Mouse (Mus musculus): ENCODE measurements around the gene Cspg4. TPM values are rescaled to one million over a fixed set of nuclear protein-coding genes. Genes with fewer than 3 reads are reported as not detected.
A peak's percentile ranks its signal among the peaks of the same experiment; 100 is the strongest.

Cspg4 gene
- polyA plus RNA-seq, 1 experiment from 2014 or later = 23.9 TPM

DNA sequence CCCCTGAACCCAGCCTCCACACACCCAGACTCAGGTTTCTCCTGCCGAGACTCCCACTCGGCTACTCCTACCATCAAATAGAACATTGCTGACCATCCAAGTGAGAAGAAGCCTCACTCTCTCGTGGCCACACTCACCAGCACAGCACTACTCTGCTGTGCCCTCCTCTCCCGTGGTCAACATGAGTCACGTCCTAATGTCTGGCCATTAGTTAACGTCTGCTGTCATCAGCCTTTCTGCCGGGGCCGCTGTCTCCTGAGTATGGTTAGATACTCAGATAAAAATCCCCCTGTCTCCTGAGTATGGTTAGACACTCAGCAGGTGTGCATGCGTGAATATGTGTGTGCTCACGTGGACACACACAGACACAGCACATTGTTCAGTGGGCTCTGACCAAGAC, 5.9 kb downstream of the Cspg4 start:
- Histone ChIP-seq H3K9ac (ENCODE audit: low read length) (0 out of 2 replicates have a peak overlapping the region, but pooled peaks have one; percentile 22), H3K4me3 (ENCODE audit: low read length) (no peak overlapping the region), H3K9me3 (ENCODE audit: control insufficient read depth, low read length) (no peaks in the 10 kb centered on the region), H3K36me3 (ENCODE audit: control insufficient read depth, insufficient read depth, low read length) (no peaks in the 10 kb centered on the region), H3K4me2 (ENCODE audit: low read depth, low read length) (no peak overlapping the region), H3K27ac (ENCODE audit: low read length) (0 out of 2 replicates have a peak overlapping the region, but pooled peaks have one; percentile 3), H3K27me3 (ENCODE audit: control insufficient read depth, insufficient read depth, low read depth, low read length) (no peaks in the 10 kb centered on the region), H3K4me1 (replicated peaks; ENCODE audit: control insufficient read depth, insufficient read depth, low read length) (peaks cover 43% of the 10 kb centered on the region)
- no peak for ATAC-seq (ENCODE audit: low read depth)
- 48% methylated on average over 10 of the region's 10 CpGs for WGBS

DNA sequence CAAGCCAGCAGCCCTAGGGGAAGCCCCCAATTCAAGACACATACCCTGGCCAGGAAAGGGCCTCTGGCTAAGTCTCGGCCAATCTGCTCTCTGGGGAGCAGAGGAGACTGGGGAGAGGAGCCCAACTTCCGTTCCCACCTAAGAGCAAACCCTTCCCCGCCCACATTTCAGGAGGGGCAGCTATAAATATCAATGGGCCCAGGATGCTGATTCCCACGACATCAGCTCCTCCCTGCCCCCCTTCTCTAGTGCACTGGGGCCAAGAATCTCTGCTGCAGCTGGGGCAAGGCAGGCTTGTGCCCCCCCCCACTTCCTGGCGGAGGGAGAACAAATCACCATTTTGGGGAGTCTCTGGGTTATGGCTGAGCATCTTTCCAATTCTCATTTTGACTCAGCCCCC, 6.4 kb downstream of the Cspg4 start:
- ATAC-seq (ENCODE audit: low read depth) = peak; percentile 34
- H3K27me3 ChIP-seq (ENCODE audit: control insufficient read depth, insufficient read depth, low read depth, low read length) = no peaks in the 10 kb centered on the region
- H3K4me2 ChIP-seq (ENCODE audit: low read depth, low read length) = no peak overlapping the region
- 0 out of 2 replicates have a peak overlapping the region, but pooled peaks have one; percentile 3 for H3K27ac ChIP-seq (ENCODE audit: low read length)
- H3K4me3 ChIP-seq (ENCODE audit: low read length) = no peak overlapping the region
- WGBS = 40% methylated on average over 5 of the region's 5 CpGs
- no peaks in the 10 kb centered on the region for H3K36me3 ChIP-seq (ENCODE audit: control insufficient read depth, insufficient read depth, low read length)
- H3K4me1 ChIP-seq (replicated peaks; ENCODE audit: control insufficient read depth, insufficient read depth, low read length) = peaks cover 39% of the 10 kb centered on the region
- peak overlapping the region; percentile 22; the same call in 1 of the 2 replicates for H3K9ac ChIP-seq (ENCODE audit: low read length)
- H3K9me3 ChIP-seq (ENCODE audit: control insufficient read depth, low read length) = no peaks in the 10 kb centered on the region

- ATAC-seq (ENCODE audit: low read depth) = no peak
- WGBS = 74% methylated on average over 5 of the region's 5 CpGs
- Histone ChIP-seq H3K4me2 (ENCODE audit: low read depth, low read length) (no peak overlapping the region), H3K4me1 (replicated peaks; ENCODE audit: control insufficient read depth, insufficient read depth, low read length) (peaks cover 37% of the 10 kb centered on the region), H3K27me3 (ENCODE audit: control insufficient read depth, insufficient read depth, low read depth, low read length) (no peaks in the 10 kb centered on the region), H3K9ac (ENCODE audit: low read length) (no peak overlapping the region), H3K36me3 (ENCODE audit: control insufficient read depth, insufficient read depth, low read length) (no peaks in the 10 kb centered on the region), H3K27ac (ENCODE audit: low read length) (no peak overlapping the region), H3K9me3 (ENCODE audit: control insufficient read depth, low read length) (no peaks in the 10 kb centered on the region), H3K4me3 (ENCODE audit: low read length) (no peak overlapping the region)
Measured at GRCm38 (mm10) chr9:56872105-56872903, 7.5 kb downstream of the Cspg4 start.

DNA sequence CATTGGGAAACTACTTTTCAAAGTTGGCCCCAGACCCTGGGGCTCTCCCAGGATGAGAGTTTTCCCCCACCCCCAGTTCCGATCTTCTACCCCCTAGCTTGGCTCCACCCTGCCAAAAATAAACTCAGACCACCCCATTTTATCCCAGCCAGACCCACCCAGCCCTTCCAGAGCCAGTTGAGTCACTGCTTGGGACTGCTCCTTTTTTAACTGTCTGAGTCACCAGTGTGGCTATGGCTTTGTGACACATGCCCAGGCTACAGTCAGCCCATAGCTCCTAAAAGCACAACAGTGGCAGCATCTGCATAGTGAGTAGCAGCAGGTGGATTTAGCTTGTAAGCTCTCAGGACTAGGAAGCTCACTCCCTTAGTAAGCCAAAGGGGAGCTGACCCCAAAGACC, 8.3 kb downstream of the Cspg4 start:
- Histone ChIP-seq H3K4me3 (ENCODE audit: low read length) (no peak overlapping the region), H3K9me3 (ENCODE audit: control insufficient read depth, low read length) (no peaks in the 10 kb centered on the region), H3K9ac (ENCODE audit: low read length) (no peak overlapping the region), H3K4me1 (replicated peaks; ENCODE audit: control insufficient read depth, insufficient read depth, low read length) (peaks cover 29% of the 10 kb centered on the region), H3K27me3 (ENCODE audit: control insufficient read depth, insufficient read depth, low read depth, low read length) (no peaks in the 10 kb centered on the region), H3K4me2 (ENCODE audit: low read depth, low read length) (no peak overlapping the region), H3K36me3 (ENCODE audit: control insufficient read depth, insufficient read depth, low read length) (no peaks in the 10 kb centered on the region), H3K27ac (ENCODE audit: low read length) (0 out of 2 replicates have a peak overlapping the region, but pooled peaks have one; percentile 10)
- no peak for ATAC-seq (ENCODE audit: low read depth)
- WGBS = 72% methylated on average over 1 of the region's 1 CpGs

DNA sequence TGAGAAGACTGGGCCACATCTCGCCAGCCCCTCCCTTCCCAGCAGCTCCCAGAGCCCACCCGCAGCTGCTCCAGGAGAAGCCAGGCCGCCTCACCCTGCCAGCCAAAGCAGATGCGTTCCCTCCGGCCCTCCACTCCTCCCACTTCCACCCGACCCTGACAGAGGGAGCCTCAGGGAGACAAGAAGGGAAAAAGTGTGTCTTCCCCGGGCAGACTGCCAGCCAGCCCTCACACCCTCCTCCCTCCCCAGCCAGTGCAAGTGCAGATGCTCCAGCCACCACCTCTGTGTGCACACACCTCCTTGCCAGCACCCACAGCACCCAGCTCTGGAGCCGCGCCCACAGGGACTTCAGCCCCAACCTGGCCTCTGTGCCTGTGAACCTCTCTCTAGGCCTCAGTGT, 12.0 kb downstream of the Cspg4 start:
- Histone ChIP-seq H3K36me3 (ENCODE audit: control insufficient read depth, insufficient read depth, low read length) (no peaks in the 10 kb centered on the region), H3K9me3 (ENCODE audit: control insufficient read depth, low read length) (no peaks in the 10 kb centered on the region), H3K27me3 (ENCODE audit: control insufficient read depth, insufficient read depth, low read depth, low read length) (no peaks in the 10 kb centered on the region), H3K27ac (ENCODE audit: low read length) (no peak overlapping the region), H3K4me3 (ENCODE audit: low read length) (no peak overlapping the region), H3K4me2 (ENCODE audit: low read depth, low read length) (no peak overlapping the region), H3K9ac (ENCODE audit: low read length) (no peak overlapping the region), H3K4me1 (replicated peaks; ENCODE audit: control insufficient read depth, insufficient read depth, low read length) (peaks cover 10% of the 10 kb centered on the region)
- peak; percentile 43; the same call in 1 of the 2 replicates for ATAC-seq (ENCODE audit: low read depth)
- 47% methylated on average over 9 of the region's 9 CpGs for WGBS

GRCm38 (mm10) chr9:56877284-56877683, 12.5 kb downstream of the Cspg4 start:
- no peak overlapping the region for H3K9ac ChIP-seq (ENCODE audit: low read length)
- H3K4me2 ChIP-seq (ENCODE audit: low read depth, low read length) = no peak overlapping the region
- no peak overlapping the region for H3K27ac ChIP-seq (ENCODE audit: low read length)
- ATAC-seq (ENCODE audit: low read depth) = no peak
- no peaks in the 10 kb centered on the region for H3K27me3 ChIP-seq (ENCODE audit: control insufficient read depth, insufficient read depth, low read depth, low read length)
- no peaks in the 10 kb centered on the region for H3K36me3 ChIP-seq (ENCODE audit: control insufficient read depth, insufficient read depth, low read length)
- peaks cover 11% of the 10 kb centered on the region for H3K4me1 ChIP-seq (replicated peaks; ENCODE audit: control insufficient read depth, insufficient read depth, low read length)
- no peaks in the 10 kb centered on the region for H3K9me3 ChIP-seq (ENCODE audit: control insufficient read depth, low read length)
- no peak overlapping the region for H3K4me3 ChIP-seq (ENCODE audit: low read length)
- WGBS = 74% methylated on average over 5 of the region's 5 CpGs

- no peaks in the 10 kb centered on the region for H3K36me3 ChIP-seq (ENCODE audit: control insufficient read depth, insufficient read depth, low read length)
- no peaks in the 10 kb centered on the region for H3K9me3 ChIP-seq (ENCODE audit: control insufficient read depth, low read length)
- no peaks in the 10 kb centered on the region for H3K27me3 ChIP-seq (ENCODE audit: control insufficient read depth, insufficient read depth, low read depth, low read length)
- peak; percentile 11; the same call in 1 of the 2 replicates for ATAC-seq (ENCODE audit: low read depth)
- H3K4me3 ChIP-seq (ENCODE audit: low read length) = no peak overlapping the region
- H3K4me2 ChIP-seq (ENCODE audit: low read depth, low read length) = peak overlapping the region; percentile 1; the same call in 1 of the 2 replicates
- H3K4me1 ChIP-seq (replicated peaks; ENCODE audit: control insufficient read depth, insufficient read depth, low read length) = peaks cover 23% of the 10 kb centered on the region
- H3K27ac ChIP-seq (ENCODE audit: low read length) = peak overlapping the region; percentile 72
- peak overlapping the region; percentile 12; the same call in 1 of the 2 replicates for H3K9ac ChIP-seq (ENCODE audit: low read length)
- WGBS = 30% methylated on average over 9 of the region's 9 CpGs
Measured at GRCm38 (mm10) chr9:56880790-56881189, 16.0 kb downstream of the Cspg4 start.

- Histone ChIP-seq H3K27me3 (ENCODE audit: control insufficient read depth, insufficient read depth, low read depth, low read length) (no peaks in the 10 kb centered on the region), H3K4me3 (ENCODE audit: low read length) (no peak overlapping the region), H3K4me1 (replicated peaks; ENCODE audit: control insufficient read depth, insufficient read depth, low read length) (peaks cover 23% of the 10 kb centered on the region), H3K4me2 (ENCODE audit: low read depth, low read length) (no peak overlapping the region), H3K9ac (ENCODE audit: low read length) (no peak overlapping the region), H3K36me3 (ENCODE audit: control insufficient read depth, insufficient read depth, low read length) (peaks cover 1% of the 10 kb centered on the region), H3K27ac (ENCODE audit: low read length) (peak overlapping the region; percentile 72), H3K9me3 (ENCODE audit: control insufficient read depth, low read length) (no peaks in the 10 kb centered on the region)
- 31% methylated on average over 3 of the region's 3 CpGs for WGBS
- ATAC-seq (ENCODE audit: low read depth) = peak; percentile 63
Measured at GRCm38 (mm10) chr9:56881539-56882082, 16.8 kb downstream of the Cspg4 start.

- peaks cover 18% of the 10 kb centered on the region for H3K4me1 ChIP-seq (replicated peaks; ENCODE audit: control insufficient read depth, insufficient read depth, low read length)
- H3K9ac ChIP-seq (ENCODE audit: low read length) = no peak overlapping the region
- no peaks in the 10 kb centered on the region for H3K27me3 ChIP-seq (ENCODE audit: control insufficient read depth, insufficient read depth, low read depth, low read length)
- 59% methylated on average over 4 of the region's 4 CpGs for WGBS
- peak overlapping the region; percentile 50 for H3K27ac ChIP-seq (ENCODE audit: low read length)
- ATAC-seq (ENCODE audit: low read depth) = no peak
- H3K9me3 ChIP-seq (ENCODE audit: control insufficient read depth, low read length) = no peaks in the 10 kb centered on the region
- H3K4me2 ChIP-seq (ENCODE audit: low read depth, low read length) = no peak overlapping the region
- H3K36me3 ChIP-seq (ENCODE audit: control insufficient read depth, insufficient read depth, low read length) = peaks cover 5% of the 10 kb centered on the region
- no peak overlapping the region for H3K4me3 ChIP-seq (ENCODE audit: low read length)
Measured at GRCm38 (mm10) chr9:56882283-56882682, 17.4 kb downstream of the Cspg4 start.

Measured in lung, embryonic 16.5 days (tissue).